In genomic region chr2:136833976-136834714, GRCm38 (mm10) we compare ENCODE assay signal across 31 mouse cellular contexts. TPM values are rescaled to one million over a fixed set of nuclear protein-coding genes. Genes with fewer than 3 reads are reported as not detected.
DNase-seq lines count a peak whose midpoint lies in the region; ATAC-seq and TF ChIP-seq lines count a peak whose summit lies in the region.
"Had no signal": no experiment of that assay in that cellular context is flagged by ENCODE, and none has a peak within 500 bp of the region (broad histone marks: within the 10 kb centered on the region; RNA-seq: fewer than 3 reads in every experiment).

No protein-coding gene starts in this region.

- no peak for TF ChIP-seq POLR2A in kidney, adult 2 months (IDR thresholded peaks at IDR 0.05; ENCODE audit: low read depth, low read length)
- TF ChIP-seq POLR2A in CH12.LX (IDR thresholded peaks at IDR 0.05; ENCODE audit: low read depth, low read length) = no peak

- TF ChIP-seq EP300 in heart, postnatal 0 days (IDR thresholded peaks at IDR 0.05; ENCODE audit: low read depth) = no peak
- 0 out of 2 replicates have a peak, but pooled peaks have one; percentile 45 for TF ChIP-seq EP300 in CH12.LX (IDR thresholded peaks at IDR 0.05; ENCODE audit: low read length)

- in situ Hi-C loops in CH12.LX (cut with MboI; ENCODE audit: low pct_ligation_motif_present, low pct_unique_long_range_greater_than_20kb, low sequenced_read_pairs) = no loop called here

- no peak overlapping the region for H3K4me2 ChIP-seq in heart, postnatal 0 days (ENCODE audit: low read depth, low read length)
- no peak overlapping the region for H3K4me2 ChIP-seq in CH12.LX (ENCODE audit: insufficient read depth, low read depth, poor library complexity, severe bottlenecking)
- no peak overlapping the region for H3K4me2 ChIP-seq in intestine, embryonic 16.5 days (ENCODE audit: low read depth, low read length)
- H3K4me2 ChIP-seq: embryonic facial prominence, embryonic 13.5 days; forebrain, embryonic 13.5 days; heart, embryonic 11.5 days; heart, embryonic 15.5 days; hindbrain, embryonic 13.5 days had no signal

- peaks cover 17% of the 10 kb centered on the region for H3K4me1 ChIP-seq in heart, postnatal 0 days (ENCODE audit: control insufficient read depth, insufficient read depth)
- H3K4me1 ChIP-seq in kidney, adult 2 months (ENCODE audit: control insufficient read depth, insufficient read depth, low read length) = no peaks in the 10 kb centered on the region
- peaks cover 3 to 7% of the 10 kb centered on the region in 2 experiments for H3K4me1 ChIP-seq in CH12.LX (ENCODE audit: control insufficient read depth in 1 of 2, insufficient read depth in 2 of 2)
- no peaks in the 10 kb centered on the region; the same call in 1 of the 2 replicates for H3K4me1 ChIP-seq in intestine, embryonic 16.5 days (ENCODE audit: control insufficient read depth, insufficient read depth, low read length)
- H3K4me1 ChIP-seq: embryonic facial prominence, embryonic 13.5 days; forebrain, embryonic 10.5 days; forebrain, embryonic 13.5 days; hindbrain, embryonic 10.5 days; hindbrain, embryonic 13.5 days had no signal

- TF ChIP-seq CTCF in heart, postnatal 0 days (IDR thresholded peaks at IDR 0.05; ENCODE audit: low read depth) = no peak
- TF ChIP-seq CTCF in kidney, adult 2 months (conservative IDR thresholded peaks at IDR 0.05; ENCODE audit: insufficient read depth, insufficient read length, low read depth, low read length) = no peak
- no peak for TF ChIP-seq CTCF in CH12.LX (conservative IDR thresholded peaks at IDR 0.05 in 1 of 2, IDR thresholded peaks at IDR 0.05 in 1 of 2; ENCODE audit: low read depth in 2 of 2, low read length in 2 of 2)

- DNase-seq in heart, postnatal 0 days (ENCODE audit: low spot score) = no peak
- DNase-seq in heart, postnatal 25 days (ENCODE audit: low spot score) = no peak
- DNase-seq in kidney, adult 2 months = no peak
- no peak for DNase-seq in kidney, adult 9 months
- DNase-seq in CH12.LX (ENCODE audit: extremely low read depth) = no peak
- no peak for DNase-seq in cerebellum, adult 8-10 months
- DNase-seq: cerebellum, adult 11 months; cerebellum, adult 2 months; cerebellum, postnatal 10 days; cerebellum, postnatal 36 days; embryo, embryonic 11 days; gastrocnemius, postnatal 14 days; kidney, adult 11 months had no signal

- no peak for TF ChIP-seq RAD21 in CH12.LX (IDR thresholded peaks at IDR 0.05; ENCODE audit: low read depth, low read length)

- ATAC-seq in heart, postnatal 0 days (ENCODE audit: insufficient read depth, low read depth) = no peak
- ATAC-seq in intestine, embryonic 16.5 days = peak; percentile 51; the same call in 1 of the 2 replicates
- ATAC-seq in erythroid progenitor cell, adult 5-6 weeks (replicated peaks; ENCODE audit: low FRiP score, poor library complexity, severe bottlenecking) = no peak
- ATAC-seq: forebrain, embryonic 13.5 days; forebrain, embryonic 16.5 days; hindbrain, embryonic 16.5 days; Patski had no signal

- no peaks in the 10 kb centered on the region for H3K27me3 ChIP-seq in heart, postnatal 0 days (ENCODE audit: control insufficient read depth, insufficient read depth, low read length)
- no peaks in the 10 kb centered on the region for H3K27me3 ChIP-seq in kidney, adult 2 months (replicated peaks; ENCODE audit: control insufficient read depth, insufficient read depth, low read length)
- no peaks in the 10 kb centered on the region for H3K27me3 ChIP-seq in CH12.LX (replicated peaks)
- no peaks in the 10 kb centered on the region for H3K27me3 ChIP-seq in intestine, embryonic 16.5 days (replicated peaks; ENCODE audit: control insufficient read depth, insufficient read depth, low read length)
- H3K27me3 ChIP-seq: embryonic facial prominence, embryonic 13.5 days; forebrain, embryonic 13.5 days; heart, embryonic 15.5 days; hindbrain, embryonic 13.5 days; Patski had no signal

- no peaks in the 10 kb centered on the region for H3K36me3 ChIP-seq in heart, postnatal 0 days (replicated peaks; ENCODE audit: control insufficient read depth, insufficient read depth, low read length)
- H3K36me3 ChIP-seq in kidney, adult 2 months (ENCODE audit: control insufficient read depth, insufficient read depth, low read length) = no peaks in the 10 kb centered on the region
- H3K36me3 ChIP-seq in CH12.LX (replicated peaks in 1 of 2; ENCODE audit: control insufficient read depth in 1 of 2, insufficient read depth in 1 of 2, low read length in 1 of 2) = no peaks in the 10 kb centered on the region
- no peaks in the 10 kb centered on the region for H3K36me3 ChIP-seq in intestine, embryonic 16.5 days (ENCODE audit: control insufficient read depth, insufficient read depth, low read length)
- H3K36me3 ChIP-seq: embryonic facial prominence, embryonic 10.5 days; embryonic facial prominence, embryonic 13.5 days; forebrain, embryonic 10.5 days; G1E; heart, embryonic 15.5 days; hindbrain, embryonic 10.5 days; hindbrain, embryonic 13.5 days had no signal

- no peaks in the 10 kb centered on the region for H3K9me3 ChIP-seq in heart, postnatal 0 days (replicated peaks; ENCODE audit: control insufficient read depth, low read length)
- H3K9me3 ChIP-seq in CH12.LX (replicated peaks; ENCODE audit: low read length) = no peaks in the 10 kb centered on the region
- H3K9me3 ChIP-seq in intestine, embryonic 16.5 days (ENCODE audit: control insufficient read depth, low read length) = no peaks in the 10 kb centered on the region
- H3K9me3 ChIP-seq: embryonic facial prominence, embryonic 10.5 days; embryonic facial prominence, embryonic 13.5 days; forebrain, embryonic 10.5 days; forebrain, embryonic 13.5 days; G1E; heart, embryonic 15.5 days; hindbrain, embryonic 10.5 days; hindbrain, embryonic 13.5 days had no signal

- 58% methylated on average over 3 of the region's 3 CpGs for WGBS in heart, postnatal 0 days
- WGBS in kidney, adult 2 months = 53% methylated on average over 3 of the region's 3 CpGs
- 61% methylated on average over 3 of the region's 3 CpGs for WGBS in intestine, embryonic 16.5 days

- intact Hi-C loops in heart, postnatal 25 days (cut with DNase I) = no loop called here

- no peak overlapping the region for H3K9ac ChIP-seq in heart, postnatal 0 days (replicated peaks; ENCODE audit: low read depth, low read length)
- H3K9ac ChIP-seq in CH12.LX (ENCODE audit: insufficient read depth, low read depth) = no peak overlapping the region
- no peak overlapping the region for H3K9ac ChIP-seq in intestine, embryonic 16.5 days (ENCODE audit: low read depth, low read length)
- H3K9ac ChIP-seq: embryonic facial prominence, embryonic 13.5 days; forebrain, embryonic 13.5 days; heart, embryonic 15.5 days; hindbrain, embryonic 13.5 days had no signal

- no peak overlapping the region for H3K4me3 ChIP-seq in heart, postnatal 0 days (ENCODE audit: low read depth, low read length)
- H3K4me3 ChIP-seq in kidney, adult 2 months (ENCODE audit: insufficient read depth, low read depth, low read length) = no peak overlapping the region
- no peak overlapping the region for H3K4me3 ChIP-seq in CH12.LX (replicated peaks in 1 of 3; ENCODE audit: low read depth in 2 of 3, low read length in 2 of 3, poor library complexity in 1 of 3)
- no peak overlapping the region for H3K4me3 ChIP-seq in intestine, embryonic 16.5 days (ENCODE audit: low read length)
- H3K4me3 ChIP-seq: embryonic facial prominence, embryonic 10.5 days; embryonic facial prominence, embryonic 13.5 days; erythroblast, embryonic 14.5 days; forebrain, embryonic 10.5 days; forebrain, embryonic 13.5 days; heart, embryonic 15.5 days; hindbrain, embryonic 10.5 days; hindbrain, embryonic 13.5 days had no signal

- dilution Hi-C loops in CH12.LX (cut with MboI; ENCODE audit: extremely low pct_ligation_motif_present, extremely low pct_unique_long_range_greater_than_20kb, low sequenced_read_pairs) = no loop called here

- 0 out of 2 replicates have a peak overlapping the region, but pooled peaks have one; percentile 11 for H3K27ac ChIP-seq in heart, postnatal 0 days (ENCODE audit: low read depth)
- 0 out of 2 replicates have a peak overlapping the region, but pooled peaks have one; percentile 35 for H3K27ac ChIP-seq in kidney, adult 2 months (ENCODE audit: insufficient read depth, low read depth, low read length)
- H3K27ac ChIP-seq in CH12.LX (ENCODE audit: insufficient read depth, low read depth) = no peak overlapping the region
- H3K27ac ChIP-seq in intestine, embryonic 16.5 days (ENCODE audit: low read length) = peak overlapping the region; percentile 57; the same call in 1 of the 2 replicates
- H3K27ac ChIP-seq: embryonic facial prominence, embryonic 10.5 days; embryonic facial prominence, embryonic 13.5 days; forebrain, embryonic 10.5 days; forebrain, embryonic 13.5 days; heart, embryonic 15.5 days; hindbrain, embryonic 10.5 days; hindbrain, embryonic 13.5 days had no signal

- no peaks in the 10 kb centered on the region for H3K79me2 ChIP-seq in CH12.LX (replicated peaks; ENCODE audit: control insufficient read depth, extremely low read depth, insufficient read depth, poor library complexity, severe bottlenecking)

RNA-seq across cellular contexts. Expression of gene AL731706.2, which starts 51.3 kb away (rescaled TPM):
- total RNA-seq in heart, postnatal 0 days (2014; rRNA removed; ENCODE audit: low replicate concordance) = not detected in 2 replicates
- polyA plus RNA-seq in heart, postnatal 0 days (2015; fragmentation: Nextera tagmentation; extraction: Ambion mirVana) = 72.6 and 84.7 TPM in 2 replicates
- total RNA-seq in heart, postnatal 25 days (2021) = 10 to 100 TPM; 27.9 to 50.0 TPM
- polyA plus RNA-seq in kidney, adult 2 months (2012; rRNA removed) = not detected in 2 replicates
- total RNA-seq in CH12.LX (2012; rRNA removed) (8.3 TPM in 1 of 2 replicates, not detected in the other), CH12.LX (2014; rRNA removed) (not detected in 2 replicates)
- polyA plus RNA-seq in CH12.LX (2012; ENCODE audit: insufficient read length, low read depth) = 46.1 and 75.9 TPM in 2 replicates
- 50.8 and 55.8 TPM in 2 replicates for polyA plus RNA-seq in intestine, embryonic 16.5 days (2015; fragmentation: Nextera tagmentation; extraction: Ambion mirVana)
- not detected in 2 replicates for total RNA-seq in erythroid progenitor cell, adult 5-6 weeks (2015; ENCODE audit: low replicate concordance)
- total RNA-seq in erythroid progenitor cell, adult 5-6 weeks (2017; ENCODE audit: low replicate concordance) = 11.9 TPM in 1 of 2 replicates, not detected in the other
- polyA plus RNA-seq: adrenal gland, adult 2 months; cerebellum, adult 2 months; cortical plate, adult 2 months; erythroblast, embryonic 14.5 days; G1E; gonadal fat pad, adult 2 months had no signal

RNA-seq across cellular contexts. Expression of gene Slx4ip, which starts 56.9 kb away (rescaled TPM):
- total RNA-seq in heart, postnatal 0 days (2014; rRNA removed; ENCODE audit: low replicate concordance) = 0.93 and 1.2 TPM in 2 replicates
- 2.1 and 2.6 TPM in 2 replicates for polyA plus RNA-seq in heart, postnatal 0 days (2015; fragmentation: Nextera tagmentation; extraction: Ambion mirVana)
- total RNA-seq in heart, postnatal 25 days (2021) = 1 to 10 TPM; 1.9 to 2.5 TPM
- 0.46 and 0.58 TPM in 2 replicates for polyA plus RNA-seq in kidney, adult 2 months (2012; rRNA removed)
- total RNA-seq in CH12.LX (2012; rRNA removed) = 4.4 and 4.7 TPM in 2 replicates
- 3.8 and 4.1 TPM in 2 replicates for total RNA-seq in CH12.LX (2014; rRNA removed)
- polyA plus RNA-seq in CH12.LX (2012; ENCODE audit: insufficient read length, low read depth) = 6.5 and 6.7 TPM in 2 replicates
- polyA plus RNA-seq in intestine, embryonic 16.5 days (2015; fragmentation: Nextera tagmentation; extraction: Ambion mirVana) = 4.4 and 5.1 TPM in 2 replicates
- total RNA-seq in erythroid progenitor cell, adult 5-6 weeks (2015; ENCODE audit: low replicate concordance) = 11.9 and 15.5 TPM in 2 replicates
- total RNA-seq in erythroid progenitor cell, adult 5-6 weeks (2017; ENCODE audit: low replicate concordance) = 7.9 and 13.2 TPM in 2 replicates

RNA-seq across cellular contexts. Expression of gene AL731706.1, which starts 57.0 kb away (rescaled TPM):
- 14.1 and 27.9 TPM in 2 replicates for total RNA-seq in heart, postnatal 0 days (2014; rRNA removed; ENCODE audit: low replicate concordance)
- 73.1 and 84.7 TPM in 2 replicates for polyA plus RNA-seq in heart, postnatal 0 days (2015; fragmentation: Nextera tagmentation; extraction: Ambion mirVana)
- total RNA-seq in heart, postnatal 25 days (2021) = 10 to 100 TPM; 24.9 to 32.9 TPM
- polyA plus RNA-seq in kidney, adult 2 months (2012; rRNA removed) = 5.2 and 15.3 TPM in 2 replicates
- total RNA-seq in CH12.LX (2012; rRNA removed) (14.8 and 19.3 TPM in 2 replicates), CH12.LX (2014; rRNA removed) (40.7 and 49.0 TPM in 2 replicates)
- polyA plus RNA-seq in CH12.LX (2012; ENCODE audit: insufficient read length, low read depth) = 13.3 and 14.2 TPM in 2 replicates
- polyA plus RNA-seq in intestine, embryonic 16.5 days (2015; fragmentation: Nextera tagmentation; extraction: Ambion mirVana) = 45.5 and 45.6 TPM in 2 replicates
- not detected in 2 replicates for total RNA-seq in erythroid progenitor cell, adult 5-6 weeks (2015; ENCODE audit: low replicate concordance)
- not detected in 2 replicates for total RNA-seq in erythroid progenitor cell, adult 5-6 weeks (2017; ENCODE audit: low replicate concordance)

RNA-seq across cellular contexts. Expression of gene Mkks, which starts 57.0 kb away (rescaled TPM):
- total RNA-seq in heart, postnatal 0 days (2014; rRNA removed; ENCODE audit: low replicate concordance) = 17.6 and 20.8 TPM in 2 replicates
- polyA plus RNA-seq in heart, postnatal 0 days (2015; fragmentation: Nextera tagmentation; extraction: Ambion mirVana) = 14.6 and 20.8 TPM in 2 replicates
- 10 to 100 TPM; 39.7 to 43.5 TPM for total RNA-seq in heart, postnatal 25 days (2021)
- polyA plus RNA-seq in kidney, adult 2 months (2012; rRNA removed) = 10.2 and 10.9 TPM in 2 replicates
- total RNA-seq in CH12.LX (2012; rRNA removed) (2.2 and 3.1 TPM in 2 replicates), CH12.LX (2014; rRNA removed) (5.1 and 5.8 TPM in 2 replicates)
- polyA plus RNA-seq in CH12.LX (2012; ENCODE audit: insufficient read length, low read depth) = 17.0 and 25.8 TPM in 2 replicates
- 17.3 and 18.9 TPM in 2 replicates for polyA plus RNA-seq in intestine, embryonic 16.5 days (2015; fragmentation: Nextera tagmentation; extraction: Ambion mirVana)
- 12.2 and 15.1 TPM in 2 replicates for total RNA-seq in erythroid progenitor cell, adult 5-6 weeks (2015; ENCODE audit: low replicate concordance)
- 3.9 and 4.6 TPM in 2 replicates for total RNA-seq in erythroid progenitor cell, adult 5-6 weeks (2017; ENCODE audit: low replicate concordance)

Comparison
In these comparisons a context has a peak if more than half of its experiments do, and no peak if none do; other contexts are left out.
1. RNA of gene AL731706.1, which starts 57.0 kb away (total RNA-seq): 14.8 to 49.0 TPM in CH12.LX, 24.9 to 32.9 TPM in heart, postnatal 25 days and 14.1 to 27.9 TPM in heart, postnatal 0 days; not detected in erythroid progenitor cell, adult 5-6 weeks; every median in the first group is over 10 times any median in the second.